Mouse (Mus musculus) testis, adult 2 months (tissue): ENCODE measurements around the gene Aig1.

Source experiments
- CTCF ChIP-seq: fragments of 200-500 bp; IDR thresholded peaks from 2 replicates; pipeline ENCODE4 v1.5.1; 2012; ENCODE audit warnings: low read depth, mild to moderate bottlenecking, inconsistent platforms, low read length, moderate library complexity; ENCODE audit not compliant: control insufficient read depth, insufficient read depth, insufficient replicate concordance
- POLR2A ChIP-seq: fragments of 200-500 bp; IDR thresholded peaks from 2 replicates; pipeline ENCODE4 v1.6.1; 2012; ENCODE audit warnings: low read depth, mild to moderate bottlenecking, inconsistent platforms, low read length, moderate library complexity; ENCODE audit not compliant: control insufficient read depth

DNA sequence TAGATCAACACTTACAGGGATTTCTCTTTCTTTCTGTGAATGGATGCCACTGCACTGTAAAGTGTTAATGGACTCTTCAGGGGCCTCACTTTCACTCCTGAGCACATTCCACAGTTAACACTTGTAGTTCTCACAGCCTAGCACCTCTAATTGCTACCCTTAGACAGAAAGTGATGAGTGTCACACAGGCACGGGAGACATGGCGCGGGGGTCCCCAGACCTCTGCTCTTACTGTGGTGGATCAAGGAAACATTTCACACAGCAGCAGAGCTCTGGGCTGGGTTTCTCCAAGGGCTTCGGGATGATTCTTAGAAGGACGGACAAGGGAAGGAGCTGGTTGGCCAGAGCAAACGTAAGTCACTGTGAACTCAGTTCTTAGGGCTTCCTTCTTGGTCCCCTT, 166.1 kb downstream of the Aig1 start:
- TF ChIP-seq CTCF (no peak), POLR2A (no peak)
